ENCODE assay signal across 19 mouse cellular contexts in genomic region chr6:147675022-147675733, GRCm38 (mm10).
"Had no signal": no experiment of that assay in that cellular context is flagged by ENCODE, and none has a peak within 500 bp of the region (broad histone marks: within the 10 kb centered on the region; RNA-seq: fewer than 3 reads in every experiment).

No protein-coding gene starts in this region.

- DNase-seq: kidney, adult 11 months; kidney, adult 8-10 months; kidney, postnatal 10 days; kidney, postnatal 36 days; layer of hippocampus, postnatal 36 days; liver, embryonic 13.5 days; lung, adult 2 months; lung, postnatal 14 days; lung, postnatal 4 days; midbrain, embryonic 14.5 days; right cerebral cortex, adult 18-20 months; right cerebral cortex, postnatal 14 days; spleen, adult 18-20 months; thymus, postnatal 36 days had no signal

- H3K9ac ChIP-seq: kidney, embryonic 15.5 days; liver, embryonic 13.5 days; neural tube, embryonic 12.5 days; stomach, embryonic 15.5 days had no signal

- H3K27ac ChIP-seq: kidney, embryonic 15.5 days; left cerebral cortex, adult 2 months; liver, embryonic 13.5 days; neural tube, embryonic 12.5 days; stomach, embryonic 15.5 days had no signal

- H3K4me1 ChIP-seq: kidney, embryonic 15.5 days; liver, embryonic 13.5 days; neural tube, embryonic 12.5 days; stomach, embryonic 15.5 days had no signal

- H3K4me3 ChIP-seq: kidney, embryonic 15.5 days; left cerebral cortex, adult 2 months; liver, embryonic 13.5 days; neural tube, embryonic 12.5 days; stomach, embryonic 15.5 days had no signal

- H3K4me2 ChIP-seq: kidney, embryonic 15.5 days; liver, embryonic 13.5 days; midbrain, embryonic 11.5 days; neural tube, embryonic 12.5 days; stomach, embryonic 15.5 days had no signal

- H3K27me3 ChIP-seq: liver, embryonic 13.5 days; neural tube, embryonic 12.5 days; stomach, embryonic 15.5 days had no signal

- H3K36me3 ChIP-seq: kidney, embryonic 15.5 days; liver, embryonic 13.5 days; neural tube, embryonic 12.5 days; stomach, embryonic 15.5 days had no signal

- H3K9me3 ChIP-seq: kidney, embryonic 15.5 days; liver, embryonic 13.5 days; neural tube, embryonic 12.5 days; stomach, embryonic 15.5 days had no signal
